Comparison of ENCODE assay signal across 23 mouse cellular contexts in genomic region chr8:83722631-83723030, GRCm38 (mm10).
"Had no signal": no experiment of that assay in that cellular context is flagged by ENCODE, and none has a peak within 500 bp of the region (broad histone marks: within the 10 kb centered on the region; RNA-seq: fewer than 3 reads in every experiment).

No protein-coding gene starts in this region.

- H3K4me2 ChIP-seq: heart, embryonic 11.5 days; heart, embryonic 13.5 days; heart, embryonic 15.5 days; hindbrain, embryonic 12.5 days; hindbrain, embryonic 14.5 days; intestine, embryonic 15.5 days; kidney, embryonic 15.5 days; limb, embryonic 13.5 days; limb, embryonic 15.5 days; liver, embryonic 12.5 days had no signal

- H3K27me3 ChIP-seq: heart, embryonic 13.5 days; heart, embryonic 15.5 days; hindbrain, embryonic 12.5 days; intestine, embryonic 15.5 days; kidney, embryonic 15.5 days; limb, embryonic 13.5 days; limb, embryonic 15.5 days; liver, embryonic 12.5 days had no signal

- H3K4me1 ChIP-seq: hindbrain, embryonic 10.5 days; hindbrain, embryonic 12.5 days; kidney, embryonic 15.5 days; limb, embryonic 15.5 days had no signal

- H3K4me3 ChIP-seq: heart, embryonic 13.5 days; heart, embryonic 15.5 days; hindbrain, embryonic 10.5 days; hindbrain, embryonic 12.5 days; intestine, embryonic 15.5 days; kidney, embryonic 15.5 days; limb, embryonic 13.5 days; limb, embryonic 15.5 days; liver, embryonic 12.5 days had no signal

- DNase-seq: gastrocnemius, postnatal 25 days; heart, postnatal 14 days; heart, postnatal 4 days; kidney, adult 18-20 months; kidney, adult 9 months; kidney, postnatal 14 days; kidney, postnatal 36 days; layer of hippocampus, adult 9-11 months; layer of hippocampus, postnatal 36 days; left cerebral cortex, postnatal 4 days had no signal

- H3K27ac ChIP-seq: heart, embryonic 13.5 days; heart, embryonic 15.5 days; hindbrain, embryonic 10.5 days; hindbrain, embryonic 12.5 days; hindbrain, embryonic 14.5 days; intestine, embryonic 15.5 days; kidney, embryonic 15.5 days; kidney, postnatal 0 days; limb, embryonic 13.5 days; limb, embryonic 15.5 days; liver, embryonic 12.5 days; liver, embryonic 14.5 days had no signal

- H3K9ac ChIP-seq: heart, embryonic 13.5 days; heart, embryonic 15.5 days; hindbrain, embryonic 12.5 days; hindbrain, embryonic 14.5 days; intestine, embryonic 15.5 days; kidney, embryonic 15.5 days; limb, embryonic 13.5 days; limb, embryonic 15.5 days; liver, embryonic 12.5 days; liver, embryonic 14.5 days had no signal
